Mouse (Mus musculus) heart, adult 18-20 months (tissue): ENCODE results near the gene Rasgrp3. TPM values are rescaled to one million over a fixed set of nuclear protein-coding genes. Genes with fewer than 3 reads are reported as not detected.
A peak's percentile ranks its signal among the peaks of the same experiment; 100 is the strongest.

ENCODE experiments used
- DNase-seq, 2 experiments: peaks; one replicate each; pipeline ENCODE4 v3.0.0; 2021 to 2022; ENCODE audit warnings: mixed read lengths in 1 of 2
- total RNA-seq, 2 experiments: library from RNA; stranded (reverse); gene quantifications; 2 replicates each; pipeline ENCODE4 v1.2.3; 2021

Gene Rasgrp3
- total RNA-seq, 2 experiments from 2014 or later = 20.2 to 29.6 TPM

- no peak for DNase-seq
Measured at GRCm38 (mm10) chr17:75539130-75539529, 103.4 kb downstream of the Rasgrp3 start.

GRCm38 (mm10) chr17:75539841-75540240 lies 104.1 kb downstream of the Rasgrp3 start:
- no peak for DNase-seq

GRCm38 (mm10) chr17:75543434-75543833 lies 107.7 kb downstream of the Rasgrp3 start:
- DNase-seq = no peak

DNA sequence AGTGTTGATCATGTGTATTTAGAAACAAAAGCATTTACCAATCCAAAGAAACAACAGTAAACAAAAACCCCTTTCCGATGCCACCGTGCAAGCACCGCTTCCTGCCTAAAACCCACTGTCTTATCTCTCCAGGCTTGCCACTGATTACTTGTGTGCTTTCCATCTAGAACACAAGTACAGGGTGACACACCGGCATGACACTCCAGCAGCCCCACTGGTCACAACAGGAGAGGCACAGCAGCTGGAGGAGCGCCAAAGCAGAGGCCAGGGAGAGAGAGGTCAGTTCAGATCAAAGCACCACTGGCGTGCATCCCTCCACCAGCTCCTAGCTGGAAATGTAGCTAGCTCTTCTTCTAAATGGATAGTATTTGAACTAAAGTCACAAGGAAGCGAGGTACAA lies 108.6 kb downstream of the Rasgrp3 start:
- DNase-seq = peak; percentile 33 to 50

- no peak for DNase-seq
Measured at GRCm38 (mm10) chr17:75550771-75551413, 115.2 kb downstream of the Rasgrp3 start.

GRCm38 (mm10) chr17:75551512-75552400 lies 116.1 kb downstream of the Rasgrp3 start, which contains the start of gene Fam98a:
TSS of gene Fam98a (minus strand) at chr17:75551946.
- DNase-seq = peak; percentile 98

DNA sequence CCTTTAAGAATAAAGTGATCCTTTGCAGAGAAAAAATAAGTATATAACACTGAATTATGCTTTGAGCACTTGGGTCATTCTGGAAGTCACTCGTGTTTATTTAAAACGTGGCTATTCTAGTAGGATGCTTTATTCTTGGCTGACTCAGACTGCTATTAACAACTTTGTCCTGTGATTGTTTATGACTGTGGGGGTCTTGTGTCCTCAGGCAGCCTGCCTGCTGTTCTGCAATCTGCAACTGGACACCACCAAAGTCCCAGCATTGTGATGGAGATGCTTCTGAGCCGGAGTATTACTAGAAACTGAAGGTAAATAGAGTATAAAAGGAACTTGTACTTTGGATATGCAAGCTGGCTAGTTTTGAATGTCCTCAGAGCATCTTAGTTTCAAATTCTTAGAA lies 121.3 kb downstream of the Rasgrp3 start:
- no peak for DNase-seq

GRCm38 (mm10) chr17:75558041-75558440 lies 122.3 kb downstream of the Rasgrp3 start:
- no peak for DNase-seq

DNA sequence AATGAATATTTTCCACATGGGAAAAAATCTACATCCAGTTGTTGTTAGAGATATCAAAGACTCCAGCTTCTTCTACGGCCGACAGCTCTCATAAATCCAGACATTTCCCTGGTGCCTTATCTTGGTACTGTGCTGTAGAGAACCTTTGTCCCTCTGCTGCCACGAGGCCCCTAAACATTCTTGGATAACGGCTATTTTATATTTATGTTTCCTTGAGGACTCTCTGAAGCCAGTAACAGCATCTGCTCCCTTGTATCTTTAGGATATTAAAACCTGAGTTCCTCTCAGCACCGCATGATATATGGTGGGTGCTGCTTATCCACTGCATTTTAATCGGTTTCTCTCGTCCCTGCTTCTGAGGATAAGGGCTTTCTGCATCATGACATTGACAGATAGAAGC lies 139.9 kb downstream of the Rasgrp3 start:
- no peak for DNase-seq

Other genes starting within 250 kb of the Rasgrp3 start
- 10 to 100 TPM; 36.8 to 48.8 TPM for gene Fam98a, start 116.0 kb downstream of the Rasgrp3 start, total RNA-seq